In genomic region chr2:32287923-32288367, GRCm38 (mm10) we compare ENCODE assay signal across 8 mouse cellular contexts. TPM values are rescaled to one million over a fixed set of nuclear protein-coding genes. Genes with fewer than 3 reads are reported as not detected.
A peak's percentile ranks its signal among the peaks of the same experiment; 100 is the strongest.
DNase-seq lines count a peak whose midpoint lies in the region; ATAC-seq and TF ChIP-seq lines count a peak whose summit lies in the region.

TSS of gene Swi5 (minus strand) at chr2:32288075.

- intact Hi-C loops in heart, postnatal 25 days (cut with DNase I) = no loop called here

- in situ Hi-C loops in ES-E14 (cut with MboI; ENCODE audit: low sequenced_read_pairs in 2 of 2, unreplicated experiment in 2 of 2) = no loop called here

- H3K36me3 ChIP-seq in ES-E14 (ENCODE audit: control insufficient read depth, insufficient read depth, low read length, poor library complexity, severe bottlenecking) = peaks cover 7% of the 10 kb centered on the region
- H3K36me3 ChIP-seq in forebrain, embryonic 15.5 days = peaks cover 23% of the 10 kb centered on the region

- H3K9me3 ChIP-seq in ES-E14 (ENCODE audit: control insufficient read depth, insufficient read depth, low read depth, low read length) = no peaks in the 10 kb centered on the region
- no peaks in the 10 kb centered on the region for H3K9me3 ChIP-seq in forebrain, embryonic 15.5 days

- H3K4me1 ChIP-seq in ES-E14 (ENCODE audit: control insufficient read depth in 2 of 2, insufficient read depth in 2 of 2, low read length in 2 of 2, poor library complexity in 1 of 2) = peaks cover 0 to 3% of the 10 kb centered on the region in 2 experiments; a peak in 1 of 4 replicates
- H3K4me1 ChIP-seq in forebrain, embryonic 15.5 days = peaks cover 28% of the 10 kb centered on the region
- peaks cover 12% of the 10 kb centered on the region for H3K4me1 ChIP-seq in lung, adult 2 months (ENCODE audit: control insufficient read depth, insufficient read depth, low read length)

- peak; percentile 99 for ATAC-seq in forebrain, embryonic 15.5 days (replicated peaks)
- ATAC-seq in neutrophil, adult 5-6 weeks (ENCODE audit: extremely low read depth, insufficient number of reproducible peaks, low FRiP score, poor library complexity, severe bottlenecking) = peak; percentile 98

- peak within 1 kb of the TSS; percentile 91 for H3K4me2 ChIP-seq in forebrain, embryonic 15.5 days (replicated peaks)

- under 1% methylated on average over 41 of the region's 41 CpGs for WGBS in forebrain, embryonic 15.5 days
- WGBS in lung, adult 2 months = under 1% methylated on average over 41 of the region's 41 CpGs

- DNase-seq in ES-E14 (ENCODE audit: low read depth, low spot score) = peak; percentile 100
- peak; percentile 99 for DNase-seq in cerebellum, adult 11-12 months
- peak; percentile 94 for DNase-seq in heart, postnatal 25 days (ENCODE audit: low spot score)
- peak; percentile 95 to 99 for DNase-seq in layer of hippocampus, adult 18-20 months (ENCODE audit: low spot score in 2 of 2)
- DNase-seq in lung, adult 2 months = peak; percentile 96
- DNase-seq in thymus, adult 18-20 months = peak; percentile 97 to 98

- no peaks in the 10 kb centered on the region for H3K27me3 ChIP-seq in forebrain, embryonic 15.5 days

- TF ChIP-seq POLR2A in lung, adult 2 months (IDR thresholded peaks at IDR 0.05; ENCODE audit: borderline replicate concordance, extremely low read depth, low read depth, low read length) = peak; percentile 97

- peak within 1 kb of the TSS; percentile 89 to 98 for H3K4me3 ChIP-seq in ES-E14 (ENCODE audit: insufficient read depth in 1 of 2, low read depth in 1 of 2, low read length in 2 of 2, poor library complexity in 1 of 2, severe bottlenecking in 1 of 2)
- H3K4me3 ChIP-seq in forebrain, embryonic 15.5 days = peak within 1 kb of the TSS; percentile 89
- peak within 1 kb of the TSS; percentile 89 for H3K4me3 ChIP-seq in lung, adult 2 months (replicated peaks; ENCODE audit: extremely low read depth, low read depth, low read length)

- peak within 1 kb of the TSS; percentile 96 for H3K9ac ChIP-seq in ES-E14 (ENCODE audit: insufficient read depth, low read depth, low read length, poor library complexity, severe bottlenecking)
- peak within 1 kb of the TSS; percentile 94 for H3K9ac ChIP-seq in forebrain, embryonic 15.5 days (replicated peaks)

- peak within 1 kb of the TSS; percentile 59; the same call in 1 of the 2 replicates for H3K27ac ChIP-seq in ES-E14 (ENCODE audit: insufficient read depth, low read depth, low read length, poor library complexity, severe bottlenecking)
- H3K27ac ChIP-seq in forebrain, embryonic 15.5 days (replicated peaks) = peak within 1 kb of the TSS; percentile 68

- TF ChIP-seq CTCF in lung, adult 2 months (IDR thresholded peaks at IDR 0.05; ENCODE audit: insufficient read depth, low read length) = no peak

TF ChIP-seq in ES-E14, 5 proteins besides CTCF, POLR2A, EP300 and RAD21:
- TF ChIP-seq ZC3H11A (IDR thresholded peaks at IDR 0.05; ENCODE audit: borderline replicate concordance, low read depth, low read length) (no peak), HCFC1 (IDR thresholded peaks at IDR 0.05; ENCODE audit: borderline replicate concordance, insufficient read depth, low read length) (peak; percentile 41; the same call in 1 of the 2 replicates)

RNA-seq across cellular contexts. Expression of gene Swi5, which starts in this region (rescaled TPM):
- 172 and 280 TPM in 2 replicates for total RNA-seq in ES-E14 (2012; rRNA removed)
- 369 and 379 TPM in 2 replicates for polyA plus RNA-seq in forebrain, embryonic 15.5 days (2015; fragmentation: Nextera tagmentation; extraction: Ambion mirVana)
- 100 to 1,000 TPM; 177 to 188 TPM for total RNA-seq in heart, postnatal 25 days (2021)
- 100 to 1,000 TPM; 202 to 208 TPM for total RNA-seq in layer of hippocampus, adult 18-20 months (2021)
- 110 and 135 TPM in 2 replicates for polyA plus RNA-seq in lung, adult 2 months (2012; rRNA removed)
- 82.5 and 89.9 TPM in 2 replicates for total RNA-seq in neutrophil, adult 5-6 weeks (2017)

Comparison
In these comparisons a context has a peak if more than half of its experiments do, and no peak if none do; other contexts are left out.
1. Peak in every context shown above with its lines: DNase-seq, ATAC-seq, H3K4me3 ChIP-seq and H3K27ac ChIP-seq.